Mouse (Mus musculus) liver, adult 2 months (tissue): ENCODE results near the gene Stat5a.

ENCODE experiments used
- CTCF ChIP-seq: fragments of 200-500 bp; IDR thresholded peaks from 2 replicates; pipeline ENCODE4 v1.5.1; 2011; ENCODE audit warnings: low read depth, low read length, control low read depth
- POLR2A ChIP-seq: fragments of 200-500 bp; IDR thresholded peaks from 2 replicates; pipeline ENCODE4 v1.6.1; 2011; ENCODE audit warnings: low read length, control low read depth; ENCODE audit not compliant: insufficient read depth; ENCODE audit errors: extremely low read depth

GRCm38 (mm10) chr11:100825451-100825850, 33.7 kb upstream of the Stat5a start:
- TF ChIP-seq POLR2A (no peak), CTCF (no peak)
